Mouse (Mus musculus): ENCODE measurements around the gene Adora3. TPM values are rescaled to one million over a fixed set of nuclear protein-coding genes. Genes with fewer than 3 reads are reported as not detected.

Adora3 gene
- polyA plus RNA-seq, 1 experiment from 2014 or later, result 4.6 TPM

DNA sequence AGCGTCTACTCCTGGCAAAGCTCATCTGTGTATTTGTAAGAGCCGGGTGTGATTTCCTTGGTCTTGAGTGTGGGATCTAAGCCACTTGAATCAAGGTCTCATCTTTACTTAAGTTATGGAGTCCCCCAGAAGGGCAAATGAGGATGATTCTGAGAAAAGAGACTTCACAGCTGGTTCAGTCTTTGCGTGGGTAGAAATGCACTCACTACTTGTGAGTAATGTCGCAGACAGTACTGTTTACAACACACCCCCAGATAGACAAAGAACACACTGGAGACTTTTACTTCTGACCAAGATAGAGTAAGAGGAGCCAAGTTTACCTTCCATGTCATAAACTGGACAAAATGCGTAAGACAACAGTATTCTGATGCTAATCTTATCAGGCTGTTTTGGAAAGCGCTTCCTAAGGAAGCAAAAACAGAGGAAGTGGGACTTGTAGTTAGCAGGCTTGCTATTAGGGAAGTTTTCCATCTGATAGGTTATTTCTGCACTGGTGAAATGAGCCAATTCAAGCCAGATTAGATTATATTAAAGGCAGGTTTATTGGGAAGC lies 6.7 kb downstream of the Adora3 start:
- no peak for ATAC-seq (ENCODE audit: insufficient number of reproducible peaks, low FRiP score, low TSS enrichment, low read depth)

DNA sequence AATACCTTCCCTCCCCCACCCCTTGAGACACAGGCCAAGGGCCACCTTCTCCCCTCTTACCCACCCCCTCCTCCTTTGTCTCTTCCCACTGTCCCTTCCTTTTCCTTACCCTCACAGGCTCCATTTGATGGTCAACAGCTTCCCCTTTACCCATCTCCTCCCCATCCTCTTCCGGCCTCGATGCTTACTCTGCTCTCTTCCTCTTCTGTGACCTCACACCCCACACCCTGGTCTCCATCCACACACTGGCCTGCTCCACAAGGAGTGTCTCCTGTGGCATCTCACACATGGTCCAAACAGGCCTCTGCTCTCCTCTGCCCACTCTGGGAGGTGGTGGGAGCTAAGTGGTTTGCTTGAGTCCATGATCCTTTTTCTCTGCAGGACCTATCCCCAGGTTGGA lies 7.3 kb downstream of the Adora3 start:
- Histone ChIP-seq H3K27me3 (no peaks in the 10 kb centered on the region), H3K9me3 (no peaks in the 10 kb centered on the region), H3K4me3 (no peak overlapping the region), H3K27ac (no peak overlapping the region), H3K36me3 (no peaks in the 10 kb centered on the region), H3K4me2 (no peak overlapping the region), H3K4me1 (no peaks in the 10 kb centered on the region), H3K9ac (no peak overlapping the region)
- 67% methylated on average over 2 of the region's 2 CpGs for WGBS
- ATAC-seq (ENCODE audit: insufficient number of reproducible peaks, low FRiP score, low TSS enrichment, low read depth), result no peak

More for the DNA sequence above, 6.7 kb downstream of the Adora3 start:
- Histone ChIP-seq H3K4me2 (no peak overlapping the region), H3K27me3 (no peaks in the 10 kb centered on the region), H3K36me3 (no peaks in the 10 kb centered on the region), H3K9me3 (no peaks in the 10 kb centered on the region), H3K4me3 (no peak overlapping the region), H3K9ac (no peak overlapping the region), H3K27ac (no peak overlapping the region), H3K4me1 (0 out of 2 replicates have a peak, but pooled peaks cover 3% of the 10 kb centered on the region)
- 89% methylated on average over 6 of the region's 6 CpGs for WGBS

DNA sequence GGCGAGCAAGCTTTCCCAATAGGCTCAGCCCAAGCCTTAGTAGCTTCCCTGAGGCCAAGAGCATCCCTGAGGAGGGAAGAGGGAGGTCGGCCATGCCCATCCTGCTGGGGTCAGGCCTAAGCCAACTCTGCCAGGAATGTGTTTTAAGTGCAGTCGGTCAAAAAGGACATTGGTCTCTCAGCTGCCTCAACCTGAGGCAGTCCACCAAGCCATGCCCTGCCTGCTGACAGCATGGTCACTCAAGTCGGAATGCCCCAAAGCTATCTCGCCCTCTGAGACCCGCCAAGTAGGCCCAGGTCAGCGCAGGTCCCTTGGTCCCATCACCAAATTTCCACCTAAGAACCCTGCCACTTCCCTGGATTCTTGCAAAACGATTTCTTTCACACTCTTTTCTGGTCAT lies 8.1 kb downstream of the Adora3 start:
- Histone ChIP-seq H3K4me1 (no peaks in the 10 kb centered on the region), H3K9ac (no peak overlapping the region), H3K9me3 (no peaks in the 10 kb centered on the region), H3K36me3 (no peaks in the 10 kb centered on the region), H3K27ac (no peak overlapping the region), H3K27me3 (no peaks in the 10 kb centered on the region), H3K4me3 (no peak overlapping the region), H3K4me2 (no peak overlapping the region)
- no peak for ATAC-seq (ENCODE audit: insufficient number of reproducible peaks, low FRiP score, low TSS enrichment, low read depth)
- WGBS, result 86% methylated on average over 8 of the region's 8 CpGs

DNA sequence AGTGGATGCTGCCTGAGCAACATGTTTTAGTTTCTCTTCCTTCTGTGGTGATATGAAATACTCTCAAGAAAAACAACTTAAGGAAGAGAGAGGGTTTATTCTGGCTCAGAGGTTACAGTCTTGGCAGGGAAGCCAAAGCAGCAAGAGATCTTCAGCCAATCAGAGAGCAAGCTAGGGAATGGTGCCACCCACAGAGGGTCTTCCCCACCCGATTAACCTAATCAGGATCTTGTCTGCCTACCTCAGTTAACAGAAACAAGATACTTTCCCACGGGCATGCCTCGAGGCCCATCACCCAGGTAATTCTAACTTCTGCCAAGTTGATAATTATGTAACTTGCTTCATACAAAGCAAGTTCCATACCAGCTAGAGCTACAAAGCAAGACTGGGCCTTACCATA lies 9.8 kb downstream of the Adora3 start:
- no peak overlapping the region for H3K4me2 ChIP-seq
- no peak for ATAC-seq (ENCODE audit: insufficient number of reproducible peaks, low FRiP score, low TSS enrichment, low read depth)

DNA sequence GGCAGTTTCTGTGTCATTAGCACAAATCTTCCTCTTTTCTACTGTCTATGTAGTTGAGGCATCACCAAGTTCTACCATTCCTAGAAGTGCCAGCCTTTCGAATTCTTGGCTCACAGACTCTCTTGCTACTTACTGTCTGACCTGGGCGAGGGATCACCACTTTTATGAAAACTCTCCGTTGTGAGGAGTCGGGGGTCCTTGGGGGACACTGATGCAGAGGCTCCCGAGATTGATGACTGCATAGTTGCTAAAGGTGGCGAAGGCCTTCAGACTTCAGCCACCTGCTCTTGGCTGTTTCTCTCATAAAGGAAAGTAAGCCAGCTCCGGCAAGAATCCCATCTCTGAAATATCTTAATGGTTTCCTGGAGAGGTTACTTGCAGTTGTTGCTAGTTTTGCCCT lies 11.4 kb downstream of the Adora3 start:
- no peak for ATAC-seq (ENCODE audit: insufficient number of reproducible peaks, low FRiP score, low TSS enrichment, low read depth)
- Histone ChIP-seq H3K27me3 (no peaks in the 10 kb centered on the region), H3K27ac (no peak overlapping the region), H3K36me3 (no peaks in the 10 kb centered on the region), H3K9me3 (no peaks in the 10 kb centered on the region), H3K4me3 (no peak overlapping the region), H3K4me1 (no peaks in the 10 kb centered on the region), H3K9ac (no peak overlapping the region), H3K4me2 (no peak overlapping the region)
- WGBS, result 85% methylated on average over 7 of the region's 7 CpGs

More for the DNA sequence above, 9.8 kb downstream of the Adora3 start:
- WGBS, result 54% methylated on average over 3 of the region's 3 CpGs
- no peak overlapping the region for H3K9ac ChIP-seq
- no peaks in the 10 kb centered on the region for H3K4me1 ChIP-seq
- H3K36me3 ChIP-seq, result no peaks in the 10 kb centered on the region
- no peaks in the 10 kb centered on the region for H3K27me3 ChIP-seq
- no peak overlapping the region for H3K4me3 ChIP-seq
- no peak overlapping the region for H3K27ac ChIP-seq
- H3K9me3 ChIP-seq, result no peaks in the 10 kb centered on the region

DNA sequence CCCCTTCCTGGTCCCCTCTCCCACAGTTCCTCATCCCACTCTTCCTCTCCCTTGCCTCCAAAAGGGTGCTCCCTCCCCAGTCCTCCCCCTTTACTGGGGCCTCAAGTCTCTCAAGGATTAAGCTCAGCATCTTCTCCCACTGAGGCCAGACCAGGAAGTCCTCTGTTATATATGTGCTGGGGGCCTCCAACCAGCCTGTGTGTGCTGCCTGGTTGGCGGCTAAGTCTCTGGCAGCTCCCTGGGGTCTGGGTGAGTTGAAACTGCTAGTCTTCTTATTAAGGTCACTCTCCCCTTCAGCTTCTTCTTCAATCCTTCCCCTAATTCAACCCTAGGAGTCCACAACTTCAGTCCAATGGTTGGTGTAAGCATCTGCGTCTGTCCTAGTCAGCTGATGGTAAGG lies 12.5 kb downstream of the Adora3 start:
- H3K27me3 ChIP-seq, result no peaks in the 10 kb centered on the region
- no peak overlapping the region for H3K27ac ChIP-seq
- no peak overlapping the region for H3K4me2 ChIP-seq
- 91% methylated on average over 2 of the region's 2 CpGs for WGBS
- no peak for ATAC-seq (ENCODE audit: insufficient number of reproducible peaks, low FRiP score, low TSS enrichment, low read depth)
- no peak overlapping the region for H3K9ac ChIP-seq
- H3K4me1 ChIP-seq, result no peaks in the 10 kb centered on the region
- H3K36me3 ChIP-seq, result no peaks in the 10 kb centered on the region
- H3K9me3 ChIP-seq, result no peaks in the 10 kb centered on the region
- no peak overlapping the region for H3K4me3 ChIP-seq

DNA sequence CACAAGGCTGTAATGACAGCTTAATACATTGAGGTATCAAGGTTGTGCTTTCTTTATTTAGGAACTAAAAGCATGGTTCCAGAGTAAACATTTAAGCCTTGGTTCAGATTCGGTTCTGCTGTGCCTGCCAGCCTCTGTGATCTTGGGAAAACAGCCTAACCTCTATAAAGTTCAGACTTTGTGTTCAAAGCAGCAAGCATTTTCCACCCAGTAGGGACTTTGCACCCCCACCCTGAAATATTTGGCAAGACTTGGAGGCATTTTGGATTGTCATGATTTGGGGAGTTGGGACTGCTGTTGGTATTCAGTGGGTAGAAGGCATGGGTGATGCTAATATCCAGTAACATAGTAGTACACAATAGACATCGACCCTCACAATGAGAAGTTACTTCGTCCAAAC lies 18.3 kb downstream of the Adora3 start:
- Histone ChIP-seq H3K27ac (no peak overlapping the region), H3K27me3 (no peaks in the 10 kb centered on the region), H3K9me3 (no peaks in the 10 kb centered on the region), H3K4me1 (peaks cover 16% of the 10 kb centered on the region), H3K36me3 (no peaks in the 10 kb centered on the region), H3K4me3 (no peak overlapping the region), H3K4me2 (no peak overlapping the region), H3K9ac (no peak overlapping the region)
- WGBS, result 76% methylated on average over 3 of the region's 3 CpGs
- no peak for ATAC-seq (ENCODE audit: insufficient number of reproducible peaks, low FRiP score, low TSS enrichment, low read depth)

DNA sequence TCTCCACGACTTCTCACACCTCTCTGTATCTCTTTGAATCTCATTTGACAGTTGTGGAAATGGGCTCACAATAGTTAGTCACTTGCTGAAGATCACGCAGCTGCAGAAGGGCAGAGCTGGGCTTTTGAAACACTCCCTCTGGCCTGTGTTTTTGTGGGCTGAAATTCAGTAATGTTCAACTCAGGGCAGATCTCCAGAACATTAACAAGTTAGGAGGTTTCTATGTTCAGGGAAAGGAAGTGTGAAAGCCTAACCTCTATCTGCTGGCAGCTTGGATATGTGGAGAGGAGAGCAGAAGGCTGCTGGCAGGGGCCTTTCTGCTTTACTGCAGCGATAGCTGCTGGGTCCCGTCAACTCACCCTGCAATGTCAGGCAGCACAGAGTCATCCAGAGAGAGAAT lies 19.6 kb downstream of the Adora3 start:
- Histone ChIP-seq H3K36me3 (no peaks in the 10 kb centered on the region), H3K4me1 (peaks cover 29% of the 10 kb centered on the region), H3K27ac (no peak overlapping the region), H3K9ac (no peak overlapping the region), H3K4me2 (no peak overlapping the region), H3K9me3 (no peaks in the 10 kb centered on the region), H3K27me3 (no peaks in the 10 kb centered on the region), H3K4me3 (no peak overlapping the region)
- no peak for ATAC-seq (ENCODE audit: insufficient number of reproducible peaks, low FRiP score, low TSS enrichment, low read depth)
- WGBS, result 50% methylated on average over 4 of the region's 4 CpGs

DNA sequence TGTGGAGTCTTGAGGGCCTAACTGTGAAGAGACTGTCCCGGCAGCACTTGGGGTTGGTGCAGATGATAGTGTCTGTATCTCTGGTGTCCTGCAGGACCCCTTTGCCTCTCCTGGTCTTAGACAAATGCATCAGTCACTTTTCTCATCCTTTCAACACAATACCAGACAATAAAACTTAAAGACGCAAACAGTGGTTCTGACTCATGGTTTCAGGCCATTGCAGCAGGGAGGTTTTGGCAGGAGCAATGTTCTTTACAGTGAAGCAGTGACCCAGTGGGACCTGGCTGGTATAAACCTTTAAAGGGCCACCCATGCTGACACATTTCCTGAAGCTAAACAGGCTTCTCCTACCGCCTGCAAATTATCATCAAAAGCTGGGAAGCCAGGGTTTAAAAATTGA lies 20.5 kb downstream of the Adora3 start:
- H3K9me3 ChIP-seq, result no peaks in the 10 kb centered on the region
- no peak overlapping the region for H3K9ac ChIP-seq
- H3K27me3 ChIP-seq, result no peaks in the 10 kb centered on the region
- WGBS, result 62% methylated on average over 3 of the region's 3 CpGs
- H3K4me1 ChIP-seq, result peaks cover 33% of the 10 kb centered on the region
- no peak for ATAC-seq (ENCODE audit: insufficient number of reproducible peaks, low FRiP score, low TSS enrichment, low read depth)
- no peak overlapping the region for H3K4me3 ChIP-seq
- H3K27ac ChIP-seq, result no peak overlapping the region
- H3K36me3 ChIP-seq, result no peaks in the 10 kb centered on the region
- no peak overlapping the region for H3K4me2 ChIP-seq

DNA sequence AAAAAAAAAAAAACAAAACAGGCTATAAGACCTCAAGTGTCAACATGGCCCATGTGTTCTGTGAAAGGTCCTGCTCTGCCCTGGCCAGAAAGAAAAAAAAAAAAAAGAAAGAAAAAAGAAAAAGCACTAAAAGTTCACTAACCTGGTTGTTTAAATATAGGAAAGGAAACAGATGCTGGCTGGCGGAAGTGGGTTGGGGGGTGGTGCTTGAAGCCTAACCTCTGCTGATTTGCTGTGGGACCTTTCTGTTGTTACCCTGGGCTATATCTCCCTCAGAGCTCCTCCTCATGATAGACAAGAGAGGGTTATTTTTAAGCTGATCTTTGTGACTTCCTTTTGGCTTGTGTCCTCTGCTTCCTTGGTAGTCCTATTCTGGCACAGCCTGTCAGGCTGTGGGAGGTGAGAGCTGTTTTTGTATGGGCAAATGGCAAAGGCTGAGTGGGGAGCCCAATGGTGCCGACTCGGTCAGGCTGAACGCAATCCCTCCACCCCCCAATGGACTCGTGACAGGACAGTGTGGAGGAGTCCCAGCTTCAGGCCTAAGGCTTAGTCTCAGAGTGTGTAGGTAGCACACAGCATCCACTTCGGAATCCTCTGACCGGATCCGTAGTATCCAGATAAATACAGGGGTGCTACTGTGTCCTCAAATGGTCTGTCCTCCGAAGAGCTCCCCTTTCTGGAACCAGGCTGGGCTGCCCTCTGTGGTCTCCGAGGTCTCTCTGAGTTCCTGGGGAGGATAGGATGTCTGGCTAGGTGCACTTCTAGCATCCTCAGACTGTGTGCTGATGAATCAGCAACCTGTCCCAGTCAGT lies 21.3 kb downstream of the Adora3 start:
- no peaks in the 10 kb centered on the region for H3K36me3 ChIP-seq
- no peaks in the 10 kb centered on the region for H3K9me3 ChIP-seq
- no peak for ATAC-seq (ENCODE audit: insufficient number of reproducible peaks, low FRiP score, low TSS enrichment, low read depth)
- H3K4me3 ChIP-seq, result no peak overlapping the region
- peak overlapping the region; percentile 59 for H3K27ac ChIP-seq
- peaks cover 33% of the 10 kb centered on the region for H3K4me1 ChIP-seq
- H3K4me2 ChIP-seq, result no peak overlapping the region
- WGBS, result 75% methylated on average over 10 of the region's 10 CpGs
- H3K9ac ChIP-seq, result no peak overlapping the region
- H3K27me3 ChIP-seq, result no peaks in the 10 kb centered on the region

DNA sequence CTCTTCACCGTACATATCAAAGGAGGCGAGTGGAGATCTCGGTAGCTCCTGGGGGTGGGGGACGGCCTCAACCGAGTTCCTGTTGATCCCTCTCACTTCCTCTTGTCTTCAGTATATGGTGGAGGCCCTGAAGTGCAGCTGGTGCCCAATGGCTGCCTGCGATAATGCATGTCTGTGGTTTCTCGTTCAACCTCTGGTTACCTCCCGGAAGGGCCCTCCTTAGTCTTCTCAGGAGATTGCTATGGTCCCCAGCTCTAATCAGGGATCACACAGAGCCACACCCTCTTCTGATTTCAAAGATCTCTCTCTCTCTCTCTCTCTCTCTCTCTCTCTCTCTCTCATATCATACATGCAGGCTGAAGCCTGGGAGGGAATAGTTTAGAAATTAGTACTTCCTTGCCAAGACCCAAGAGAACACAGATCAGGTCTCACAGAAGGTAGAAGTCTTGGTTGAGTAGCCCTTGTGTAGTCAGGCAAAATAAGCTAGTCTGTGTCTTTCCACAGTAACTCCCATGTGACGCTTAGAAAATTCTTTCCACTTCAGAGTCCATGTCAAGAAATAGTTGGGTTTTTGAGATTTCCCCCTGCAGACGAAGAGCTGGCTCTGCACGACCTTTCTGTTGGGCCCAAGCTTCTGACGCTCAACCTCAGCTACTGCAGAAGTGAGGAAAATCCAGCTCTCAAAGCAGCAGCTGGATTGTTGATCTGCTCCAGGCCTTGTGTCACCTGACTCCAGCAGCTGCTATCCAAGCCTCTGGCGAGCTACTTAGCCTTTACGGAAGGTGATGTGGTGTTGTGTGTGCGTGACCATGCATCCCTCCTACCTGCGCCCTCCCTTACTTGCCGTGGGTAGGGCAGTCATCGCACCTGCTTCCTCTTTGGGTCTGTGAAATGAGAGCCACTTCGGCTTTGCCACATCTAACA lies 22.2 kb downstream of the Adora3 start:
- no peaks in the 10 kb centered on the region for H3K27me3 ChIP-seq
- H3K36me3 ChIP-seq, result no peaks in the 10 kb centered on the region
- no peaks in the 10 kb centered on the region for H3K9me3 ChIP-seq
- WGBS, result 64% methylated on average over 19 of the region's 19 CpGs
- ATAC-seq (ENCODE audit: insufficient number of reproducible peaks, low FRiP score, low TSS enrichment, low read depth), result no peak
- peak overlapping the region; percentile 59 for H3K27ac ChIP-seq
- H3K4me1 ChIP-seq, result peaks cover 33% of the 10 kb centered on the region
- no peak overlapping the region for H3K4me3 ChIP-seq
- H3K9ac ChIP-seq, result no peak overlapping the region
- no peak overlapping the region for H3K4me2 ChIP-seq

DNA sequence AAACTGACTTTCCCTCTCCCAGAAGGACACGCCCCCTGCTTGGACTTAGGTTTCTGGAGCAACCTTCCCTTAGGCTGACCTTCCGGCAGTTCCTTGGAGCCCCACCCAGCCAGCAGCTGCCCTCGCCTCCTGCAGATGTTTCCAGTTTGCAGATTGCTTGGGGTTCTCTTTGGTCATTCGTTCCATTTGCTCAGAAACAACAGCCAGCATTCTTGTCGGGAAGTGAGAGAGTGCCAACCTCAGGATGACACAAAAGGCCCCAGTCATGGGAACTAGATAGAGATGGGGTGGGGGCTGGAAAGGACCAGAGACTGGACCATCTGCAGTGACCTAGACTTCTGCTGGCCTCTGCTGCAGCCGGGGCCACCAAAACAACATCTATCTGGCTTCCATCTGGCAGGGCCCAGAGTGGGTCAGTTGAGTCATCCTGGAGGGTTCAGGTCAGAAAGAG lies 23.3 kb downstream of the Adora3 start:
- no peaks in the 10 kb centered on the region for H3K9me3 ChIP-seq
- no peaks in the 10 kb centered on the region for H3K36me3 ChIP-seq
- ATAC-seq (ENCODE audit: insufficient number of reproducible peaks, low FRiP score, low TSS enrichment, low read depth), result 0 out of 2 replicates have a peak, but pooled peaks have one; percentile 22
- 21% methylated on average over 6 of the region's 6 CpGs for WGBS
- no peak overlapping the region for H3K9ac ChIP-seq
- no peaks in the 10 kb centered on the region for H3K27me3 ChIP-seq
- H3K4me2 ChIP-seq, result no peak overlapping the region
- no peak overlapping the region for H3K4me3 ChIP-seq
- H3K27ac ChIP-seq, result peak overlapping the region; percentile 54
- H3K4me1 ChIP-seq, result peaks cover 35% of the 10 kb centered on the region

Measured in limb, embryonic 15.5 days (tissue).